Mouse (Mus musculus) right cerebral cortex, adult 18-20 months (tissue): Measurements from ENCODE around the gene Chrng.

Experiments
- DNase-seq: peaks from one replicate; pipeline ENCODE4 v3.0.0; 2022; ENCODE audit warnings: mixed read lengths

Gene Chrng

DNA sequence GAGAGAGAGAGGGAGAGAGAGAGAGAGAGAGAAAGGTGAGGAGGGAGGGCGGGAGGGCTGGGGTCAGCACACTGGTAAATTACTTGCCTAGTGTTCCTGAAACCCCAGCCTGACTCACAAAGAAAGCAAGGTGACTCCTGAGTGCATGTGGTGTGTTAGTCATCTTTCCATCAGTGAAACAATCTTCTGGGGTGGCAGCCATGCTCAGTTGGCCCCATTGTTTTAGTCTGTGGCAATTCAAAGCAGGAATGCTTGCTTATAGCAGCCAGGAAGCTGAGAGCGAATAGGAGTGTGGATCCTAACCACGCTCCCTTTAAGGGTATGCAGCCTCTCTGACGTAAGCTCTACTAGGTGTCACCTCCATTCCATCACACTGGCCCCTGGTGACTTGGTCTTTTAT is 50.7 kb downstream of the Chrng start:
- no peak for DNase-seq

DNA sequence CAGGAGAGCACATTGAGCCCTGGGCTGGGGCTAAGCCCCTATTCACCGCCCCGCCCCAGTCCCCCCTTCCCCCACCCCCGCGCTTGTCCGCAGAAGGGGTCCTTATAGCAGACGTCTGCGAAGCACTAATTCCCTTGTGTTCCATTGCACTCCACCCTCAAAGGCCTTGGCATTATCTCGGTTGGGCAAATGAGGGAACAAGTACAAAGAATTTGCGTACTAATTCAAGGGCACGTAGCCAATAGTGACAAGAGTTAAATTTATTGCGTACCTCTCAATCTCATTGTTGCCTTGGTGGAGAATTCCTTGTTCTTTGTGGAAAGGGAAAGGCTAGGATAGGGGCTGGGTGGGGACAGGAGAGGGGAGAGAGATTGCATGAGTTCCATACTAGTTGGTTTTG is 53.2 kb downstream of the Chrng start:
- no peak for DNase-seq

DNA sequence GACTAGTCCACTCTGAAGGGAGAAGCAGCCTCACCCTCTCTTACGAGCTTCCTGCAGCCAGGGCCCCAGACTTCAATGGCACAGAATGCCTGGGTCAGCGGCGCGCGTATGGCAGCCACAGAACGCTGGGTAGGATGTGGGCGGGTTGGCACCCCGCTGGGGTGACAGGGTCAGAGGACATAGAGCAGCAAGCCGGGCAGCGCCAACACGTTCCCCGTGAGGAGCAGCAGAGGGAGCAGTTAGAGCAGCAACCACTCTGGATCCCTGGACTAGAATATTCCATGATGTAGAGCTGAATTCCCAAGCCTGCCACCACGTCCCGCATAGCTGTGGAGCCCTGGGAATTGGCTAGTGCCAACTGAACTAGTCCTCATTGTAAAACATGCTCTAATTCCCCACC is 54.0 kb downstream of the Chrng start:
- DNase-seq, result no peak

DNA sequence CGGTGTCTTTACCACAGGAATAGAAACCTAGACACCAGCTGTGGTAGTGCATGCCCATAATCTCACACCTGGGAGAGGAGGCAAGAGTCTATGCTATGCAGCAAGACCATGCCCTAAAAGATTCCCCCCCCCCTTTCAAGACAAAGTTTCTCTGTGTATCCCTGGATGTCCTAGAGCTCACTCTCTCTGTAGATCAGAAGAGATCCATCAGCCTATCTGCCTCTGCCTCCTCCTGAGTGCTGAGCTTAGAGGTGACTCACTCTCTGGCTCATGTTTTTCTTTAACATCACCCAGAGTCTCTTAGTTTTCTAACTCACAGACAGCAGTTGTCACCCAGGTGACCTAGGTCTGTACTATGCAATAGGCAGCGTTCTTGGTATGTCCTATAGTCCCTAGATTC is 54.9 kb downstream of the Chrng start:
- DNase-seq, result no peak
